Mouse (Mus musculus): ENCODE data around the gene Efnb2. TPM values are rescaled to one million over a fixed set of nuclear protein-coding genes. Genes with fewer than 3 reads are reported as not detected.

Gene Efnb2
- polyA plus RNA-seq, 2 experiments, result 42.8 to 74.0 TPM

GRCm38 (mm10) chr8:8653906-8654489 lies 7.0 kb downstream of the Efnb2 start:
- Histone ChIP-seq H3K9ac (ENCODE audit: low read depth, low read length, severe bottlenecking) (no peak overlapping the region), H3K36me3 (ENCODE audit: control insufficient read depth, insufficient read depth, low read length) (peaks cover 14% of the 10 kb centered on the region), H3K4me1 (ENCODE audit: control insufficient read depth, insufficient read depth, low read length) (peaks cover 74% of the 10 kb centered on the region), H3K4me3 (replicated peaks; ENCODE audit: low read length) (no peak overlapping the region), H3K9me3 (ENCODE audit: control insufficient read depth, low read length) (no peaks in the 10 kb centered on the region), H3K4me2 (replicated peaks; ENCODE audit: low read depth, low read length, severe bottlenecking) (peak overlapping the region; percentile 82; the same call in 1 of the 2 replicates), H3K27me3 (ENCODE audit: control insufficient read depth, insufficient read depth, low read length) (no peaks in the 10 kb centered on the region), H3K27ac (replicated peaks; ENCODE audit: low read depth, low read length) (no peak overlapping the region)
- TF ChIP-seq POLR2A (IDR thresholded peaks at IDR 0.05; ENCODE audit: borderline replicate concordance, extremely low read depth, insufficient read depth, insufficient read length), result no peak
- WGBS, result 47% methylated on average over 12 of the region's 12 CpGs
- ATAC-seq (ENCODE audit: low FRiP score, low read depth) (no peak), DNase-seq (ENCODE audit: low spot score) (no peak)

- no peaks in the 10 kb centered on the region for H3K27me3 ChIP-seq (ENCODE audit: control insufficient read depth, insufficient read depth, low read length)
- H3K27ac ChIP-seq (replicated peaks; ENCODE audit: low read depth, low read length), result no peak overlapping the region
- TF ChIP-seq POLR2A (IDR thresholded peaks at IDR 0.05; ENCODE audit: borderline replicate concordance, extremely low read depth, insufficient read depth, insufficient read length), result no peak
- H3K4me2 ChIP-seq (replicated peaks; ENCODE audit: low read depth, low read length, severe bottlenecking), result peak overlapping the region; percentile 11; the same call in 1 of the 2 replicates
- ATAC-seq (ENCODE audit: low FRiP score, low read depth) (no peak), DNase-seq (ENCODE audit: low spot score) (no peak)
- peaks cover 16% of the 10 kb centered on the region for H3K36me3 ChIP-seq (ENCODE audit: control insufficient read depth, insufficient read depth, low read length)
- no peaks in the 10 kb centered on the region for H3K9me3 ChIP-seq (ENCODE audit: control insufficient read depth, low read length)
- H3K4me3 ChIP-seq (replicated peaks; ENCODE audit: low read length), result no peak overlapping the region
- peaks cover 80% of the 10 kb centered on the region for H3K4me1 ChIP-seq (ENCODE audit: control insufficient read depth, insufficient read depth, low read length)
- no peak overlapping the region for H3K9ac ChIP-seq (ENCODE audit: low read depth, low read length, severe bottlenecking)
- 67% methylated on average over 5 of the region's 5 CpGs for WGBS
Observed at GRCm38 (mm10) chr8:8653343-8653742, 7.7 kb downstream of the Efnb2 start.

- H3K9ac ChIP-seq (ENCODE audit: low read depth, low read length, severe bottlenecking), result no peak overlapping the region
- WGBS, result 63% methylated on average over 4 of the region's 4 CpGs
- no peak overlapping the region for H3K4me3 ChIP-seq (replicated peaks; ENCODE audit: low read length)
- no peaks in the 10 kb centered on the region for H3K9me3 ChIP-seq (ENCODE audit: control insufficient read depth, low read length)
- no peaks in the 10 kb centered on the region for H3K27me3 ChIP-seq (ENCODE audit: control insufficient read depth, insufficient read depth, low read length)
- no peak overlapping the region for H3K27ac ChIP-seq (replicated peaks; ENCODE audit: low read depth, low read length)
- no peak for DNase-seq (ENCODE audit: low spot score)
- H3K4me1 ChIP-seq (ENCODE audit: control insufficient read depth, insufficient read depth, low read length), result peaks cover 82% of the 10 kb centered on the region
- TF ChIP-seq POLR2A (IDR thresholded peaks at IDR 0.05; ENCODE audit: borderline replicate concordance, extremely low read depth, insufficient read depth, insufficient read length), result no peak
- H3K36me3 ChIP-seq (ENCODE audit: control insufficient read depth, insufficient read depth, low read length), result peaks cover 16% of the 10 kb centered on the region
- no peak for ATAC-seq (ENCODE audit: low FRiP score, low read depth)
- peak overlapping the region; percentile 4; the same call in 1 of the 2 replicates for H3K4me2 ChIP-seq (replicated peaks; ENCODE audit: low read depth, low read length, severe bottlenecking)
Observed at GRCm38 (mm10) chr8:8652388-8652787, 8.7 kb downstream of the Efnb2 start.

- H3K9me3 ChIP-seq (ENCODE audit: control insufficient read depth, low read length), result no peaks in the 10 kb centered on the region
- peak; percentile 90 for DNase-seq (ENCODE audit: low spot score)
- H3K4me1 ChIP-seq (ENCODE audit: control insufficient read depth, insufficient read depth, low read length), result peaks cover 78% of the 10 kb centered on the region
- WGBS, result 41% methylated on average over 8 of the region's 8 CpGs
- no peak overlapping the region; the same call in 1 of the 2 replicates for H3K9ac ChIP-seq (ENCODE audit: low read depth, low read length, severe bottlenecking)
- peak overlapping the region; percentile 22; the same call in 1 of the 2 replicates for H3K4me2 ChIP-seq (replicated peaks; ENCODE audit: low read depth, low read length, severe bottlenecking)
- H3K27ac ChIP-seq (replicated peaks; ENCODE audit: low read depth, low read length), result 0 out of 2 replicates have a peak overlapping the region, but pooled peaks have one; percentile 46
- no peak overlapping the region for H3K4me3 ChIP-seq (replicated peaks; ENCODE audit: low read length)
- ATAC-seq (ENCODE audit: low FRiP score, low read depth), result peak; percentile 28
- peaks cover 21% of the 10 kb centered on the region for H3K36me3 ChIP-seq (ENCODE audit: control insufficient read depth, insufficient read depth, low read length)
- no peaks in the 10 kb centered on the region for H3K27me3 ChIP-seq (ENCODE audit: control insufficient read depth, insufficient read depth, low read length)
- no peak for TF ChIP-seq POLR2A (IDR thresholded peaks at IDR 0.05; ENCODE audit: borderline replicate concordance, extremely low read depth, insufficient read depth, insufficient read length)
Observed at GRCm38 (mm10) chr8:8649944-8650343, 11.1 kb downstream of the Efnb2 start.

GRCm38 (mm10) chr8:8649536-8649935 lies 11.5 kb downstream of the Efnb2 start:
- no peak for TF ChIP-seq POLR2A (IDR thresholded peaks at IDR 0.05; ENCODE audit: borderline replicate concordance, extremely low read depth, insufficient read depth, insufficient read length)
- no peak for DNase-seq (ENCODE audit: low spot score)
- H3K4me3 ChIP-seq (replicated peaks; ENCODE audit: low read length), result no peak overlapping the region
- ATAC-seq (ENCODE audit: low FRiP score, low read depth), result no peak
- H3K27me3 ChIP-seq (ENCODE audit: control insufficient read depth, insufficient read depth, low read length), result no peaks in the 10 kb centered on the region
- H3K4me2 ChIP-seq (replicated peaks; ENCODE audit: low read depth, low read length, severe bottlenecking), result peak overlapping the region; percentile 22; the same call in 1 of the 2 replicates
- 0 out of 2 replicates have a peak overlapping the region, but pooled peaks have one; percentile 46 for H3K27ac ChIP-seq (replicated peaks; ENCODE audit: low read depth, low read length)
- H3K9me3 ChIP-seq (ENCODE audit: control insufficient read depth, low read length), result no peaks in the 10 kb centered on the region
- H3K36me3 ChIP-seq (ENCODE audit: control insufficient read depth, insufficient read depth, low read length), result peaks cover 19% of the 10 kb centered on the region
- WGBS, result 64% methylated on average over 3 of the region's 3 CpGs
- H3K4me1 ChIP-seq (ENCODE audit: control insufficient read depth, insufficient read depth, low read length), result peaks cover 75% of the 10 kb centered on the region
- no peak overlapping the region; the same call in 1 of the 2 replicates for H3K9ac ChIP-seq (ENCODE audit: low read depth, low read length, severe bottlenecking)

All from limb, embryonic 14.5 days (tissue).